Mouse (Mus musculus): ENCODE data around the gene Fntb.

Fntb gene

DNA sequence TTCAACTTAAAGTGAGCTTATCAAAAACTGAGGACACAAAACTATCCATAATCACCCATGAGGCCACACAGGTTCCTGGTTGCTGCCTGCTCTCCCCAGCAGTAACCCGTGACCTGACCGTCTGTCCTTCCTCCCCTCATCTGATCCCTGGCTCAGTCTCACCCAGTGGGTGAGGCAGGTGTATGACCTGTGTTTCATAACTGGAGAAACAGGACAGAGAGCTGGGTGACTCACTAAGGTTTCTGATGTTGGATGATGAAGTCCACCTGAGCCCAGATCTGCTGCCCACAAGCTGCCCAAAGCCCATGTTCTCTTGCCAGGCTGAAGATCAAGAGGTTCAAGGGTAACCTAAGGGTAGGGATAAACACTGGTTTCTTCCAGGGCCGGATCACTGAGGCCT lies 161.6 kb downstream of the Fntb start:
- DNase-seq: no peak

DNA sequence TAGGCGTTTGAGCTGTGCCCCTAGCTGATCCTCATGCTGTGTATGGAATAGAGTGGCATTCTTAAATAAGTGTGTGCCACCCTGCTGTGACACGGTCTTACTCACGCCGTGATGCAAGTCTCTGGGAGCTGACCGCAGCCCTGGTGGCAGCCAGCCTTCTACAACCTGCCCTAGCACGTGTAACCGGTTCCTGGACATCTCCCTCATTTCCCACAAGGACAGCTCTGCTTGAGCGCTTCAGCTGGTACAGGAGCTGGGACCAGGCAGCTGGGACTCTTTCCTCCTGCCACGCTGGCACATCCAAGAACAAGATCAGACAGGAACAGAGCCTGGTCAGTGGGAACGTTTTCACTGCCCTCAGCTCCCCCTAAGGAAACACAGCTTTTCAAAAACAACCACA lies 162.2 kb downstream of the Fntb start:
- no peak for DNase-seq

DNA sequence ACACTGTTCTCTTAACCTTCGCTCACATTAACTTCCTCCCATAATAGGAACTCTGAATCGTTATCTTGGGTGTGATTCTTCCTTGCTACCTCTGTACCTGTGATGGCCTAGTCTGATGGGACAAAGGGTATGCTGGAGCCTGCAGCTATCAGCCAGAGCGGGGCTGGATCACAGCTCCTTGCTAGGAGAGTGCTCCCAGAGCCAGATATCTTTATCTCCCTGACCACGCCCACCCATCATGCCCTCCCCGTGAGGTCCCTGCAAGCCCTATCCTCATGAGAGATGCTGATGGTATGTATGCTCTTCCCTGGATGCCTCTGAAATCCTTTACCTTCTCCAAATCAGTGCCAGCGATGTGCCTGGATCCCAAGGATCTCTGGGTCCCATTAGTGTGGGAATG lies 164.8 kb downstream of the Fntb start:
- DNase-seq: no peak

DNA sequence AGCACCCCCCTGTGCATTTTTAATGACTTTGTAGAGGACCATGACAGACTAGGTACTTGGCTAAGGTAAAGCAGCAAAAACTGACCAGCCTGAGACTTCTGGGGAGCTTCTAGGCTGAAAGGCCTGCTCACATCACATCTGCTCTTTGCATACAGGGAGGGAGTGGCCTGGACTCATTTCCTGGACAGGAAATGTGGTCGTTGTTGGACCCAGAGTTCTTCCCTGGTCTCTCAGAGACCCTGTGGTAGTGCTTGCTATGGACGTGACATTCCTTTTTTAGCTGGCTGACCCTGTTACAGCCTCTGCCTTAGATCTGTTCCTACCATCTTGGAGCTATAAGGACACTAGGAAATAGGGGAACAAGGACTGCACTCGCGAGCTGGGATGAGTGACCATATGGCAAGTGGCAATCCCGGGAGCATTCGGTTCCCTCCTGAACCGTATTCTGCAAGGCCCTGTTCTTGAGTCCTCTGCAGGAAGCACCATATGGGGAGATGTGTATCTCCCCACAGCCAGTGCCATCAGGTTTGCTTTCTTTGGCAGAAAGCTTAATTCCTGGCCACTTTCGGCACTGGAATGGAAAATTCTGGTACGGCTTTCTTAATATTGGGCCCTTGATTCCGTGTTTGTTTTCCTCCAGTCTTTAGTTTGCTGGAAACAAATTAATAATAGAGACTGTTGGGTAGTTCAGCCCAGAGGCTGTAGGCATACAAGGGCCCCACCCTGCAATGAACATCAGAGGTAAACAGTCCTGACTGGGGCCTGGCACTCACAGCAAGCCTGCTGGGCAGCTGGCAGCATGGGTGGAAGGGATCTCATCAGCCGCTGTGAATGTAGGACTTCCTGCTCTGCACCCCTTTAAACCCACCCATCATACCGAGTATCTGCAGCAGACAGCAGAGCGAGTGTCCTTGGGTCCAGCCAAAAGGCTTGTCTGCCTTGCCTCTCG lies 166.6 kb downstream of the Fntb start:
- DNase-seq: no peak

DNA sequence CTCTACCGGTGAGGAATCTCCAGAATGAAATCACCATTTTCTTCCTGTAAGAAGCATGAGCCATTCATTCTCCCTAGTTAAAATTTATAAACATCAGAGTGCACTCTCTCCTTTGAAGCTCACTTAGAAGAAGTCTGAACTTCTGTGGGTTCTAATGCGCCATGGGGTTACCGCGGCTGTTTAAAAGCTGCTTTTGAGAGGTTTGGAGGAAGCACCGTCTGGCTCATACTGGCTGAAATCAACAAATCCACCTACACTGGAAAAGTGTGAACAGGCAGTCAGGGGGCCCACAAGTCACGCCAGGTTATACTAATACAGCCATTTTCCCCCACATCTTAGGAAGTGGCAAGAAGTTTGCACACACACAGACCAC lies 167.3 kb downstream of the Fntb start:
- no peak for DNase-seq

DNA sequence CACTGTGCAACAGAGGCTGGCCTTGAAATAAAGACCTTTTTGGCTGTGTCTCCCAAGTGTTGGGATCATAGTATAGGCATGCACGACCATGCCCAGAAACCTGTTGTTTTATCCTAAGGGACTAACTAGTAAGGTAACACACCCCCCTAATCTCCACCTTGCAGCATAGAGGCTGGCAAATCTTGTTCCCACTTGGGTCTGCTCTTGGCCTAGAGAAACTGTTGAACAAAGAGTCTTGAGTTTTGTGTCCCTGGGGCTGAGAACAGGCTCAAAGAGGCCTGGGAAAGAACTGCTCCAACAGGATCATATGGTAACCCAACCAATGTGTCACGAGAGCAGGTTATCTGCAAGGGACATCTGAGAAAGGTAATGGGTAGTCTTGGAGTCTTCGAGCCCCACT lies 169.0 kb downstream of the Fntb start:
- DNase-seq: no peak

DNA sequence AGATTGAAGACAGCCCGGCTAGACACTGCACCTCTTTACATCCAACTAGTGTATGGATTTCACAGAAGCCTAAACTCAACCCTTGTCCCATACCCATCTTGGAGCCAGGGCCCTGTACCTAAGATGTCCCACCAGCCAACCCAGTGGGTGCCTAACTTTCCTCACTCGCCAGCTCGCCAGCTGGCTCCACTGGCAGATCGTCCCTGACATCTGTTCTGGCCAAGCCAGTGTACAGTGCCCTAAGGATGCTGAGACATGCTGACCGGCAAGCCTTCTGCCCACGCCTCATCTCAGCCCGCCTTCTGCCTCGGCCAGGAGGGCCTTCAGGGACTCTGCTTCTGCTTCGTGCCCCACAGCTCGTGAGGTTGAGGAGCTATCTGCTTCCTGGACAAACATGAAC lies 170.8 kb downstream of the Fntb start:
- no peak for DNase-seq

DNA sequence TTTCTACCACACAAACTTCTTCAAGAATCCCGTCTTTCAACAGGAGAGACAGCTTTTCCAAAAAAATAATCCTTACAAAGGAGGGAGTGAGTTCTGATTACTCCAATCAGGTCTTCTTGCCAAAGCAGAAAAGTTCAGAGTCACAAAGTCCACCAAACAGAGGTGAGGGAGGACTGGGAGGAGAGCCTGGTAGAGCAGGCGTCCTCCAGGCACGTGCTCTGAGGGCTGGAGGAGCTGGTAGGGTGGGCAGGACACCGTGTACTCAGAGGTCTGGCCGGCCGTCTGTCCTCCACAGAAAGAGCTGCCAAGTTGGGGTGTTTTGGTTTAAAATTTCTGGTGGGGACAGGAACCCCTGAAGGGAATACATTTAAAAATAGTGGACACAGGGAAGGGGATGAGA lies 172.6 kb downstream of the Fntb start:
- no peak for DNase-seq

DNA sequence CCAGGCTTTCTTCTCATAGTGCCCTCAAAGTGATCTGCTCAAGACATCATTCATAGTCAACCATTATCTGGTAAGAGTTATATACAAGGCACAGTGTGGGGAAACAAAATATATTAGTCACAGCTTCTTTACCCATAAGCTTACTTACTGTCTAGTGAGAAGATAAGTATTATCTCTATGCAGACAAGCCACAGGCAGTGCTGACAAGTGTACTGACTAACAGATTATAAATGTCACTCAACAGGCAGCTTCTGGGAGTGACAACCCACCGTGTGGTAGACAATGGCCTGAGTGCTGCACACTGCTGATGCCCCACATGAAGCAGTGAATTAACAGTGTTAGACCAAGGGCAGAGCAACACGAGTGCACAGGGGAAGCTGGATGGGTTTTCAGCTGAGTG lies 176.1 kb downstream of the Fntb start:
- no peak for DNase-seq

DNA sequence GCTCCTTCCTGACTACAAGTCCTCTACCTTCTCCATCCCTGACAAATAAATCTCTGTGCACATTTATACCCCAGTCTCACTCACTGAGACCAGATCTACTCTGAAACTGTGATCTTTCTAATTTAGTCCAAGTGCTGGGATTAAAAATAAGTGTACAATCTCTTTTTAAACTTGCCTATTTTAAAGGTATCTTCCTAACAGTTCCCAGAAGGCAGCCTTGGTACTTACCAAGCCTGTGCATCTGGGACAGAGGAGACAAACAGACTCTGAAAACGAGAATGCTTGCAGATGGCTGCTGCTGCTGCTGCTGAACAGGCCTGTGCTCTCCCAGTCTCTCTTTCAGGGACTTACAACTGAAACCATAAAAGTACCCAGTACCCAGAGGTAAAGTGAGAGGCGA lies 177.1 kb downstream of the Fntb start:
- no peak for DNase-seq

DNA sequence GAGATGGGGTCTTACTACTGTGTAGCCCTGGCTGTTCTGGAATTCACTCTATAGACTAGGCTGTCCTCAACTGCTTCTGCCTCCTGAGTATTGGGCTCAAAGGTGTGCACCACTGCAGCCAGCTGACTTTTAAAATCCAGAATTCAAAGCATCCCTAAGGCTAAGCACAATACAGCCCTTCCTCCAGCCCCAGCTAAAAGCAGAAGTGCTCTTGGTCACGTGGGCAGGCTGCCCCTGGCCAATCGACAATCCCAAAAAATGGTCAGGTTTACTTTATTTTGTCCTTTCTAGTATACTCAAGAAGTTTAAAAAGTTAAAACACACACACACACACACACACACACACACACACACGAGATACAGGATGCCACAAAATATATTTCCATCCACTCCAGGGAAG lies 177.7 kb downstream of the Fntb start:
- no peak for DNase-seq

DNA sequence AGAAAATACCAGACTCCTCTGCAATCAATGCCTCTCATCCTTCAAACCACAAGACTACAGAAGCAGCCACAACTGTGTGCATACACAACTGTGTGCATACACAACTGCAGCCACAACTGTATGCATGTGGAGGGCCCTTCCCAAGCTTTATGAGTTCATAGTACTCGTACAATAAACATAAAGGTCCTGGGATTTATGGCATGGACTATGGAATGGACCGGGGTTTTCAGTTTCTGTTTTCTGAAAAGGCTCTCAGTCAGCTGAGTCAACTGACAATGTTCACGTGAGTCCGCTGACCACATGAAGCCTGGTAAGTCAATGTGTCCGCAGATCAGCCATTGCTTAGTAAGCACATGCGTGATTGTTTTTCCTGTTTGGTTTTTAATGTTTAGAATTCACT lies 178.1 kb downstream of the Fntb start:
- DNase-seq: no peak

DNA sequence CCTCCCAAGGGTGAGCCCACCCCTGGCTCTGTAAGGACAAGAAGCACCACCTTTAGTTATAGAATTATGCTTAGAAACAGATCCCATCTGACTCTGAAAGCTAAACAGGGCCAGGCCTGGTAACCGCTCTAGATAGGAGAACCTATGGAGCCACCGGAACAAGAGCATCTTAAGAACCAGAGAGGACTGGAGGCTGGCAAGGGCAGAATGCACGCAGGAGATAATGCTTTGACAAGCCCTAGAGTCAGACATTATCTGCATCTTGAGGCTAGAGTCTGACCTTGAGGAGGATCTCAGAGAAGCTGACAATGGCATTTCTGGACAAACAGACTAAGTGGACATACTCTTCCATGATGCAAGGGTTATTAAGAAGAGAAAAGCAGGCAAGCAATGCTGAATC lies 182.1 kb downstream of the Fntb start:
- no peak for DNase-seq

DNA sequence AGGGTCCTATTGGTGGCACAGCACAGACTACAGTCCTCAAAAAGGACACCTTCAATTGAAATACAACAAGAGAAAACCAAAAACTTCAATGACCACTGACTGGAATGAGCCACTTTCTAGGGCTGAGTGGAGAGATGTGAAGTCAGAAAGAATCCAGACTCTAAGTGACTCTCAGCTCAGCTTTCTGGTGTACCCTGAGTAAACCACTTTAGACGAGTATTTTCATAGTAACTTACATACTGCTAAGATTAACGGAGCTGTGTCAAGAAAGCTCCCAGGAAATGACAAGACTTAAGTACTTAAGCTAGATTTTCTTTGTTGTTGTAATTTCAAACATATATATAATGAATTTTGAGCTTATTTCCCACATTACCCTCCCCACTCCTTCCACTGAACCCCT lies 182.8 kb downstream of the Fntb start:
- no peak for DNase-seq

DNA sequence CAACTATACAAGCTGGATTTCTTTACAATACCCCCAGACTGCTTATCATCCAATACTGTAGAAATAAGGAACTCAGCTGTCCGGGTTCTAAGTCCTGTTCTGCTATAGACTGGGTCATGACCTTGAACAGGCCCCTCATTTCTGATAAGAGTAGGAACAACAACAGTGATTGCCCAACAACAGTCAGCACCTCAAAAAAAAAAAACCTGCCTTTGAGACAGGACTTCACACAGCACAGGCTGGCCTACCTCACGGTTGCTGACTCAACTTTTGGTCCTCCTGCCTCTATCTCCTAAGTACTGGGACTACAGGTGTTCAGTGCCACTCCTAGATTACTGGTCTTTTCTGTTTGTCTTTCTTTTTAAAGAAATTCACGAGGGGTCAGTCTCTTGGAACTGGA lies 183.4 kb downstream of the Fntb start:
- DNase-seq: no peak

DNA sequence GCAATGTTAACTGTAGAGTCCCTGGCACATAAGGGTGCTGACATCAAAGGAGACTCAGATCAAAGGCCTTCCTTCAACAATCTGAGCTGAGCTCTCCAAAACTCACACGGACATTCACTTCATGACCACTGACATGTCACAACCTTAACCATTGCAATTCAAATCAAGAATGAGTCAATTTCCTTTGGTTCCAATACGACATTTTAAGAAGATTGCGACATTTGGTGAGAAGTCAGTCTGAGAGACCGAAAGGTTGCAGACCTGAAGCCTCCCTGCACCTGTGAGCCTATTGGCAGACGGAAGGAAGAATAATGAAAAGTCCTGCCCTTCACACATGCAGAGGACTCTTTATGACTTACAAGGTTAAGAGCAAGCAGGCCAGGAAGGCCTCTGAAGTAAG lies 184.9 kb downstream of the Fntb start:
- DNase-seq: no peak

DNA sequence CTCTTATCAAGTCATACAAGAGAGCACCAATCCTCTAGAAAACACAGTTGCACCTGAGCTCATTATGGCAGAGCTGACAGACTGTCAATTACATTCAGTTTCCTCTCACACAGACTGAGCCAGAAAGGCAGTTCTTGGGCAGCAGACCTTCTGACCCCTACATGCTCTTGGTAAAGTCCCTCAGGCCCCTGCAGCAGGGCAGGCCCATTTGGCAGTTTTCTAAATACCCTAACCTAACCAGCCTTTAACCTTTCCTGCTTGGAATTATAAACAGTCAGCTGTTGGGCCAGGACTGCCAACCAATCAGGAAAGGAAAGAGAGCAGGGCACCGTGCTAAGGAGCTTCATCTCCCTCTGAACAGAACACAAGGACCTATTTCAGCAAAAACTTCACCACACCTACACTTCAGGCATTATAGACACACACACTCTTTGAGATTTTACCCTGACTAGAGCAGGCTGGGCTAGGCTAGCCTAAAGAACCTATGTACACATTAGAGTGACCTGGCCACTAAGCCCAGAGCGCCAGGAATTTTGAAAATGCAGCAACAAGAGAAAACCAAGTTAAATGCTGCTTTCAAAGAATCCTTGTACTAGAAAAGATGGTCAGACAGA lies 188.5 kb downstream of the Fntb start:
- DNase-seq: no peak

DNA sequence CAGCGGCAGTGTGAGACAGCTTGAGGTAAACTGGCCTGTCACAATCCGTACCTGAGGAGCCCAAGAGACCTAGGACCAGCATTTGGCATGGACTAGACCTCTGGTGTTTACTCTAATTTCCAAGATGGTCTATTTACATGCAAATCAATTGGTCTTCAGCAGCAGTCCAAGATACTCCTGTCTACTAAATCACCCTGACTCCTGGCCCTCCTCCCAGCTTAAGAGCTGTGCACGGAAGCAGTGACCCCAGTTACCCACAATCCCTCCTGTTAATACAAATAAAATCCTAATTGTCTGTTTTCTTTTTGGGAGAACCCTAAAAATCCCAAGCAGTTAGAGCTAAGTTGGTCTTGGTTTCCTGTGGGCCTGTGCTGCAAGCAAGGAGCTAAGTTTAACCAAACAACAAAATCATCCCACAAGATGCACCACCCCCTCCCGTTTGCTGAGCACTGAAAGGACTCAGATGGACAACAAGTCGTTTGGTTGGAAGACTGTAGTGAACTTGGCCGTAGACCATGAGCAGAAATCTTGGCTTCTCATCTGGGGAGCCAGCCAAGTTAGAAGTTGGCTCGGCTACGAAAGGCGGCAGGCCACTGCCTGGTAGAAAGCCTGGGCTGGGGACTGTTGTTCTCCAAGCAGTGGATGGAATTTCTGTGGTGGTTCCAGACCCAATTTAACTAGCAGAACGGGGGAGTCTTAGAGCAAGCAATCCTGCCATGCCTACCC lies 189.5 kb downstream of the Fntb start:
- no peak for DNase-seq

DNA sequence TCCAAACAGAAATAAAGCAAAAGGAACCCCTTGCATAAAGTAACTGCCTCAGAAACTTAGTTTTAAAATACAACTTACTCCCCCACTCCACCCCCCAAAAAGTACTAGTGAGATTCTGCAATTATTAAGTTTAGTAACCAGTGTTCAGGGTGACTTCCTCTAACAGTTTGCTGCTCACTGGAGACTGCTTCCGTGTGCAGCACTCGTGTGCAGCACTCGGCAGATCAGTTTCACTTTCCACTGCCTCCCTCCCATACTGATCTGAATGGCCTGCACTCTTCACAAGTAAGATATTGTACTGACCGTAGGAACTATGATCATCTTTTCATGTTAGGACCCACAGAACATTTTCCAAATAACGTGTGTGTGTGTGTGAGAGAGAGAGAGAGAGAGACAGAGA lies 192.3 kb downstream of the Fntb start:
- peak; percentile 29 to 33 for DNase-seq

DNA sequence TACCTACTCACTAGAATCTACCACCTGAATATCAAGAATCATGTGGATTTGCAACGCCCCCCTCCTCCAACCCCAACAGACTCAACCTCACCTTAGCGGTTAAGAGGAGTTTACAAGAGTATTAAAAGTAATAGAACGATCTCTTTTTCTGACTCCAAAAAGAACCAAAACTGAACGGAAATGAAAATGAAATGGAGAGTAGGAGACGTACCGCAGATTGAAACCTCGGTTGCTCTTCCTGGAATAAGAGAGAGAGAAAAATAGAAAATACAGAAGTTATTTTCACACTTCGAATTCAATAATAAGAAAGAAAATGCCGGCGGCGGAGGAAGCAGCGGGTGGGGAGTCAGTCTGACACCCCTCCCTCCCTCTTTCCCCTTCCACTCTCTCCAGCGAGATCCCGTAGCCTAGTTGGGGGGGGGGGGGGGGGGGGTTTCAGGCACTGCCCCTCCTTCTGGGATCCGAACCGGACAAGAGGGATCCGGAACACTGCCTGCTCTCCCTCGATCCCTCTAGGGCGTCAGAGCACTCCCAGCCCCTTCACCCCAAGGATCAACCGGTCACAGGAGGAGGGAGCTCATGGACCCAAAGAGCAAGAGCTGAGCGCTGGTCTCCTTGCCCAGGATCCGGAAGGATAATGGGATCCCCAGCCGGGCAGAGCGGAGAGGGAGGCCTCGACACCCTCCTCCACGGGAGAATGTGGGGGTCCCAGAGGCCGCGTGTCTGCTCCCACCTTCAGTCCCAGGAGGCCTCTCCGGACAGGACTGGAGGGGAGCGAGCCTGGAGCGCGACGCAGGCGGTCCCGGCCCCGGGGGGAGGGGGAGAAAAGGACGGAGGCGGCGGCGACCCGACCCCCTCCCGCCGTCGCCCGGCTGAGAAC lies 195.9 kb downstream of the Fntb start:
- DNase-seq: no peak

DNA sequence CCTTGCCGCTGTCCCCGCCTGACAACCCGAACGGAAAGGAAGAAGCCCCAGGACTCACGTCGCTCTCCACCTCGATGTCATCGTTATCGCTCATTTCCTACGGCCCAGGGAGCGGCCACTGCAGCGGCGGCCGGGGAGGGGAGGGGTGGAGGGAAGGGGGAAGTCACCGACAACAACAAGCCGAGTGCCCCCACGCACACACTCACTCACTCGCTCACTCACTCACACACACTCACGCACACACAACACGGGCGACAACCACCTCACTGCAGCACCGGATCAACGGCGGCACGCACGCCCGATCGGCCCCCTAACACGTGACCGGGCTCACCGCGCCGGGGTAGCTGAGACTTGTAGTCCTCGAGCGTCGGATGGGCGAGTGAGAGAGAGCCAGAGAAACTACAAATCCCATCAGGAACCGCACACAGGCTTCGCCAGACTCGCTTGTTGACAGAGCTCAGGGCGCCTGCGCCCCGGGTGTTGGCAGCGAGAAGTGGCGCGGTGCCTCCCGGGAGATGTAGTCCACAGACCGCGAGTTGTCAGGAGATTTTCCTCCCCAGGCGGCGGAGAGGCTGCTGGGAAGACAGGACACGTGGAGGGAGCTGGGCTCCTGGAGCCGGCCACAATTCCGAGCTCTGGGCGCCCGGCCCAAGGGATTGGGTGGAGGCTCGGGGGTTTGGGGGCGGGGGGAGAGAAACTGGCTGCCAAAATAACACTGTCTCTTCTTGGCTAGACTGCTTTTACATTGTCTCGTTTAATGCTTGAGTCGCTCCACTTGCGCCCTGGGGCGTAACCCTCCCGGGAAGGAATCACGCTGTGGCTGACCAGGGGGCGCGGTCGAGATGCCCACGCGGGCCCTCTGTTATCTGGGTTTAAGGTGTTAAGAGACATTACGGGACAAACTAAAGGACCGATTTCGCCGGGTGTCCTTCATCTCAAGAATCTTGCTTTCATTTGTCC lies 196.8 kb downstream of the Fntb start, which contains the start of gene Max:
Gene Max (minus strand): TSS at position 270 of the 960 bp plus-strand sequence.
- DNase-seq: peak; percentile 98

DNA sequence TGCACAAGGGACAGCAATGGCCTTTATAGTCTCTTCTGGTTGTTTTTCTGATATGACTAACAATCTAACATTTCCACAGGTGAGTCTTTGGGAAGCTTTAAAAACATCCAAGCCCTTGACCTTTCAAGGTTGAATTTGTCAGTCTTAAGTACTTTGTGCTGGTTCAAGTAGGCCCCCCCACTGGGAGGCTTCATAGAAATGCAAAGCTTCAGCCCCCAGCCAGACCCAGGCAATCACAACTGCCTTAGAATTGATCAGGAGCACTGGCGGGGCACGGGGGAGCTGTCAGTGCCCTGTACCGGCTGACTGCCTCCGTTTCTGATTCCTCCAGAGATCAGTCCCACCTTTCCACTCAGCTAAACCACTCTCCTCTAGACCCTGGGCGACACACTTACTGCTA lies 199.7 kb downstream of the Fntb start:
- no peak for DNase-seq

Data from thymus, adult 18-20 months (tissue).